Mouse (Mus musculus) stomach, embryonic 14.5 days (tissue): ENCODE results near the gene Dera. TPM values are rescaled to one million over a fixed set of nuclear protein-coding genes. Genes with fewer than 3 reads are reported as not detected.

Source experiments
- ATAC-seq: fragments of 200-750 bp; cut with Nextera tagmentation; 2 replicates; pipeline ENCODE4 v1.8.0; 2017; ENCODE audit warnings: low read depth, moderate TSS enrichment; ENCODE audit not compliant: insufficient number of reproducible peaks, insufficient read depth, low FRiP score
- H3K27ac ChIP-seq: fragments of 300-500 bp; sonication (generic); 2 replicates; pipeline ENCODE4 v1.5.1; 2014; ENCODE audit warnings: mild to moderate bottlenecking, low read length, moderate library complexity, mixed read lengths
- H3K27me3 ChIP-seq: fragments of 300-500 bp; sonication (generic); 2 replicates; pipeline ENCODE4 v1.6.1; 2014; ENCODE audit warnings: low read length, control low read depth, mixed read lengths; ENCODE audit not compliant: control insufficient read depth, insufficient read depth
- H3K36me3 ChIP-seq: fragments of 300-500 bp; sonication (generic); 2 replicates; pipeline ENCODE4 v1.6.1; 2014; ENCODE audit warnings: mild to moderate bottlenecking, control low read depth, low read length, moderate library complexity, mixed read lengths; ENCODE audit not compliant: control insufficient read depth, insufficient read depth
- H3K4me1 ChIP-seq: fragments of 300-500 bp; sonication (generic); 2 replicates; pipeline ENCODE4 v1.6.1; 2014; ENCODE audit warnings: low read length, control low read depth, mixed read lengths; ENCODE audit not compliant: control insufficient read depth, insufficient read depth
- H3K4me2 ChIP-seq: fragments of 300-500 bp; sonication (generic); replicated peaks from 2 replicates; pipeline ENCODE4 v1.6.1; 2014; ENCODE audit warnings: low read depth, low read length, control low read depth
- H3K4me3 ChIP-seq: fragments of 300-500 bp; sonication (generic); 2 replicates; pipeline ENCODE4 v1.5.1; 2014; ENCODE audit warnings: low read depth, low read length, control low read depth
- H3K9ac ChIP-seq: fragments of 300-500 bp; sonication (generic); replicated peaks from 2 replicates; pipeline ENCODE4 v1.6.1; 2014; ENCODE audit warnings: low read depth, mild to moderate bottlenecking, control low read depth, low read length, moderate library complexity, mixed read lengths
- H3K9me3 ChIP-seq: fragments of 300-500 bp; sonication (generic); 2 replicates; pipeline ENCODE4 v1.6.1; 2016; ENCODE audit warnings: low read depth, low read length, control low read depth; ENCODE audit not compliant: control insufficient read depth
- WGBS: fragments of 180-500 bp; shearing (Covaris S2); extraction: QIAGEN DNeasy Blood & Tissue Kit; methylation state at CpG from one replicate; pipeline ENCODE4 v1.1.7; 2014; 5-methylcytosine and 5-hydroxymethylcytosine counted together
- polyA plus RNA-seq: library from polyadenylated mRNA; unstranded; fragments of >200 nt; fragmentation: Nextera tagmentation; extraction: Ambion mirVana; gene quantifications from 2 replicates; pipeline ENCODE4 v1.2.1, GENCODE M21; 2014

The Dera gene
- polyA plus RNA-seq, 1 experiment from 2014 or later, result 50.7 TPM

DNA sequence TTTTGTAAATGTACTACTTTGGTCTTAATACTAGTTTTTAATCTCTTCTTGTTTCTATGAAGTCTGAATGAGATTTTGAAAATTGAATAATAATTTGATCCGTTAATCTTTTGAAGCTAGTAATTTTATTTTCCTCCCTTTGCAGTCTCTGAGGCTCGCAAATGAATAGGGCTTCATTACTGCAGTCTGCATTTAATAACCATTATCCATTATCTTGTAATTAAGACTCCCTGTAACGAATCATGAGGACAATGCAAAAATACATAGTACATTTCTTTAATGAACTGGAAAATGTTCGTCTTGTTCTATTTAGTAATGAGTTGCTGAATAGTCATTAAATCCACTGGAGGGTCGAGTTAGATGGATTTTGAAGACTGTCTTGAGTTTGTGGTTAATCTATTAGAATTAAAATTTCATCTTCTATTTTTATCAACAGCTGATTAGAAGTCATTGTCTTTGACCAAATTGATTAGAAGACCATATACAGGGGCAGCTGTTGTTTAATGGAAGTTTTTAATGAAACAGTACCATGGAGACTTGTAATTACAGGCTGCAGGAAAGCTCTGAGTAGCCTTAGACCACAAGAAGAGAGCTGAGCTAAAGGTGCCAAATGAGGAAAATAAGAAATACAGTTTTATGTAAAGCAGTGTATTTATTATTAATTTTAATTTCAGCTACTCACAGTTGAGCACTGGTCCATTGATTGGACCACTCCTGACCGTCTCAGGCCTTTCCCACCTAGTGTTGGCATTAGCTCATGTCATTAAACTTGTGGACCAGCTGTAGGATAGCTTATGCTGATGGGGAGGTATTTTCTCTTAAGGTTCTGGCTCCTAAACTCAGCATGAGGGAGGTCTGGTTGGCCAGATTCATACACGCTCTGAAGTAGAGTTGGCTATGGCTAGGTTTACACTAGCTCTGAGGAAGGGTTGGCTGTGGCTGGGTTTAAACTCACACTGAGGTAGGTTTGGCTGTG, 70.0 kb downstream of the Dera start:
- Histone ChIP-seq H3K36me3 (no peaks in the 10 kb centered on the region), H3K9me3 (no peaks in the 10 kb centered on the region), H3K27me3 (no peaks in the 10 kb centered on the region), H3K27ac (no peak overlapping the region), H3K4me1 (no peaks in the 10 kb centered on the region), H3K4me3 (no peak overlapping the region), H3K9ac (no peak overlapping the region), H3K4me2 (no peak overlapping the region)
- WGBS, result 89% methylated on average over 7 of the region's 7 CpGs
- ATAC-seq, result no peak

DNA sequence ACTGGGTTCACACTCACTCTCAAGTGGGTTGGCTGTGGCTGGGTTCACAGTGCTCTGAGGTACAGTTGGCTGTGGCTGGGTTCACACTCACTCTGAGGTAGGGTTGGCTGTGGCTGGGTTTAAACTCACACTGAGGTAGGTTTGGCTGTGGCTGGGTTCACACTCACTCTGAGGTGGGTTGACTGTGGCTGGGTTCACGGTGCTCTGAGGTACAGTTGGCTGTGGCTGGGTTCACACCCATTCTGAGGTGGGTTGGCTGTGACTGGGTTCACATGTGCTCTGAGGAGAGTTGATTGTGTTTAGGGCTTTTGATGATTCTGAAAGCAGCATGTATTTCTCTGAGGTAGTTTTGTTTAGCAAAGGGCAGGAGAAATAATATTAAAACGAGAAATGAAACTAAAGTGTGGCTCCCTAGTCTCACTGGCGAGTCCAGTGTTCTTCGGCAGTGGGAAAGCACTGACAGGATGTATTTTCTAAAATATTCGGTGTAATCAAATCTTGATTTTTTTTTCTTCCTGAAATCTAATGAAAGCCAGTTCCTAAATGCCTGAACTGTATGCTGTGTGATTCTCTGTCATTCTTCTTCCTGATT, 70.8 kb downstream of the Dera start:
- no peak for ATAC-seq
- no peaks in the 10 kb centered on the region for H3K27me3 ChIP-seq
- no peaks in the 10 kb centered on the region for H3K9me3 ChIP-seq
- no peak overlapping the region for H3K4me3 ChIP-seq
- no peak overlapping the region for H3K4me2 ChIP-seq
- H3K9ac ChIP-seq, result no peak overlapping the region
- H3K36me3 ChIP-seq, result no peaks in the 10 kb centered on the region
- H3K27ac ChIP-seq, result no peak overlapping the region
- 82% methylated on average over 5 of the region's 5 CpGs for WGBS
- no peaks in the 10 kb centered on the region for H3K4me1 ChIP-seq

- Histone ChIP-seq H3K36me3 (no peaks in the 10 kb centered on the region), H3K4me1 (no peaks in the 10 kb centered on the region), H3K27me3 (no peaks in the 10 kb centered on the region), H3K27ac (no peak overlapping the region), H3K9ac (no peak overlapping the region), H3K9me3 (no peaks in the 10 kb centered on the region), H3K4me2 (no peak overlapping the region), H3K4me3 (no peak overlapping the region)
- WGBS, result 88% methylated on average over 12 of the region's 12 CpGs
- no peak for ATAC-seq
These were observed 74.9 kb downstream of the Dera start for GRCm38 (mm10) chr6:137829056-137829776.

- 90% methylated on average over 13 of the region's 13 CpGs for WGBS
- no peak overlapping the region for H3K27ac ChIP-seq
- H3K4me3 ChIP-seq, result no peak overlapping the region
- H3K4me1 ChIP-seq, result no peaks in the 10 kb centered on the region
- H3K4me2 ChIP-seq, result no peak overlapping the region
- H3K9ac ChIP-seq, result no peak overlapping the region
- no peaks in the 10 kb centered on the region for H3K27me3 ChIP-seq
- no peaks in the 10 kb centered on the region for H3K9me3 ChIP-seq
- ATAC-seq, result no peak
- no peaks in the 10 kb centered on the region for H3K36me3 ChIP-seq
These were observed 82.5 kb downstream of the Dera start for GRCm38 (mm10) chr6:137836799-137837198.

- 83% methylated on average over 3 of the region's 3 CpGs for WGBS
- H3K27me3 ChIP-seq, result no peaks in the 10 kb centered on the region
These were observed 89.0 kb downstream of the Dera start for GRCm38 (mm10) chr6:137843337-137843736.

DNA sequence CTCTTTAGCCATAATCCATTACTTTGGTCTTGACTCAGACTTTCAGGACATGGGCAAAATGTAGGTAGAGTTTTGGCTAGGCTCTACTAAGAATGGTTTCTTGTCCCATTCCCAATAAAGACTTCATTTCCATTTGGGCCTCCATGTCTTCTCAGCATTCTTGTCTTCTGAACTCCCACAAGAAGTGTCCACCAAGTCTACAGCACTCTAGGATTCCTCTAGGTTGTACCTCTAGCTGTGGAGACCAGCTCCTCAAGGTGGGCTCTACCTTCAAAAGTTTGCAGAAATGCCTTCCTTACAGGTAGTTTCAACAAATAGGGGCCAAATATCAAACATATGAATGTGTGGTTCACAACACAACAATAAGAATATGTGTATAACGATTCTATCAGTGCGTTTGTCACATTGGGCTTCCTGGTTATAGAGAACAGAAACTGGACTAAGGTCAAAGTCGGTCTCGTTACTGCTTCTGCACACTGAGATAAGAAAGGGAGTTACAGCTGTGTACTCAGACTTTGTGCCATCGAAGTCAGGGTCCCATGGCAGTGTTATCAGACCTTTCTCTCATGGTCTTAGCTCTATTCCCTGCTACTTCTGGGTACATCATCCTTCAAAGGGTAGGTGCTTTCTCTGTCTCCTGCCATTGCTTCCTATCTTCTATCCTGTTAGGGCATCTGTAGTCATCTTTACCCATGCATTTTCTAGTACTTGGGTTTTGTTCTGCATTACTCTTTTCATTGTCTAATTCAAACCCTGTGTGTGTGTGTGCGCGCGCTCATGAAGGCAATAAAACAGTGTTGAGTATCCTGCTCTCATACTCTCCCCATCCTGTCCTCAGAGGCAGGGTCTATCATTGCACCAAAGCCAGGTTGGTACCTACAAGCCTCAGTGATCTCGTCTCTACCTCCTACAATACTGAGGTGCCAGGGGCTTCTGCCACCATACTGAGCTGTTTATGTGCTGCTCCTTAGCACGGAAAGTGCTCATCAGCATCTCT, 103.2 kb downstream of the Dera start:
- Histone ChIP-seq H3K4me3 (no peak overlapping the region), H3K4me1 (no peaks in the 10 kb centered on the region), H3K9me3 (peaks cover 5% of the 10 kb centered on the region; the same call in 1 of the 2 replicates), H3K9ac (no peak overlapping the region), H3K36me3 (no peaks in the 10 kb centered on the region), H3K27ac (no peak overlapping the region), H3K4me2 (no peak overlapping the region), H3K27me3 (no peaks in the 10 kb centered on the region)
- ATAC-seq, result no peak
- 92% methylated on average over 10 of the region's 10 CpGs for WGBS

More at GRCm38 (mm10) chr6:137843337-137843736, 89.0 kb downstream of the Dera start:
- H3K27ac ChIP-seq, result no peak overlapping the region
- no peak overlapping the region for H3K4me3 ChIP-seq
- no peaks in the 10 kb centered on the region for H3K9me3 ChIP-seq
- no peaks in the 10 kb centered on the region for H3K36me3 ChIP-seq
- H3K4me1 ChIP-seq, result no peaks in the 10 kb centered on the region
- no peak overlapping the region for H3K4me2 ChIP-seq
- no peak for ATAC-seq
- no peak overlapping the region for H3K9ac ChIP-seq

DNA sequence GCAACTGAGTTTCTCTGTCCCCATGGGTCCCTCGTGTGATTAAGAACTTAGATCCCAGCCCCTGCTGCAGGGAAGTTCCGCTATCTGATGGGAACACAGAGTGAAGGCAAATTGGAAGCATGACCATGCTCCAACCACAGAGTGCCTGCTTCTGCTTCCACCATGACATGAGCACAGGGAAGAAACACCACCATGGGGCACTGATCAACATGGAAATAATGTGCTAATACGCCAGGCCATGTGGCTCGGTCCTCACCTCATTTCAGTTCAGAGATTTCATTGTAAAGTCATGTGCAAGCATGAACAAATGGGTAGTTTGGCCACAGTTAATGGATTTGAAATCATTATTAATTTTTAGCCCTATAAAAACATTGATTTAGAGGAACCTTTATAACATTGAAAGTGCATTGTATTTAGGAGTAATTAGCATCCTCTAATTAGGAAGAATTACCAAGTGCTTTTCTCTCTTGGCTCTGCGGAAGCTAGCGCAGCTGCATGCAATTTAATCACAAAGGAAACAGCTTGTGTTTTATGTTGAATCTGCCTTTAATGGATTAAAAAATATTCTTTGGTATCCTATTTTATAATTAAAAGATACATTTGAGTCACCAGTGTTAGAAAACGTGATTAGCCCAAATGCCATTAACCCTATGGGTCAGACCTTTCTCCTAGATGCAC, 115.7 kb downstream of the Dera start:
- no peak for ATAC-seq
- 87% methylated on average over 7 of the region's 7 CpGs for WGBS
- Histone ChIP-seq H3K9me3 (no peaks in the 10 kb centered on the region), H3K27me3 (no peaks in the 10 kb centered on the region), H3K4me3 (no peak overlapping the region), H3K27ac (no peak overlapping the region), H3K36me3 (no peaks in the 10 kb centered on the region), H3K9ac (no peak overlapping the region), H3K4me1 (no peaks in the 10 kb centered on the region), H3K4me2 (no peak overlapping the region)
